Mouse (Mus musculus): ENCODE results near the gene Adam34. TPM values are rescaled to one million over a fixed set of nuclear protein-coding genes. Genes with fewer than 3 reads are reported as not detected.
"Not testable (repeated sequence)": the region's sequence is repeated elsewhere in the genome, so short reads cannot be mapped to it uniquely, and the experiment has no call there.

The Adam34 gene
- not detected for total RNA-seq (2021)

GRCm38 (mm10) chr8:43709949-43710348, at the start of gene Adam34:
Gene Adam34 (minus strand): TSS chr8:43710049.
- intact Hi-C loops (cut with DNase I) = no loop called here
- DNase-seq = no peak

- DNase-seq = no peak
- intact Hi-C loops (cut with DNase I) = no loop called here
These were observed 82.7 kb downstream of the Adam34 start, which contains the start of gene Gm5346 for GRCm38 (mm10) chr8:43627176-43627575. Gene Gm5346 (minus strand): TSS chr8:43627276.

GRCm38 (mm10) chr8:43616046-43616445, 93.8 kb downstream of the Adam34 start:
- intact Hi-C loops (cut with DNase I) = no loop called here
- DNase-seq = no peak

GRCm38 (mm10) chr8:43603657-43604056, 106.2 kb downstream of the Adam34 start:
- intact Hi-C loops (cut with DNase I); DNase-seq: not testable (repeated sequence)

GRCm38 (mm10) chr8:43603166-43603565, 106.7 kb downstream of the Adam34 start:
- intact Hi-C loops (cut with DNase I); DNase-seq: not testable (repeated sequence)

Other genes starting within 250 kb of the Adam34 start
- gene Adam26b, start 181.9 kb downstream of the Adam34 start, total RNA-seq (2021) = not detected
- gene Adam26a, start 133.3 kb downstream of the Adam34 start, total RNA-seq (2021) = not detected
- gene Gm5346, start 82.8 kb downstream of the Adam34 start, total RNA-seq (2021) = not detected

Data from left cerebral cortex, postnatal 4 days (tissue).